ENCODE assay signal across 21 mouse cellular contexts in genomic region chr2:38612596-38612995, GRCm38 (mm10). TPM values are rescaled to one million over a fixed set of nuclear protein-coding genes. Genes with fewer than 3 reads are reported as not detected.
DNase-seq lines count a peak whose midpoint lies in the region; ATAC-seq and TF ChIP-seq lines count a peak whose summit lies in the region.
"Had no signal": no experiment of that assay in that cellular context is flagged by ENCODE, and none has a peak within 500 bp of the region (broad histone marks: within the 10 kb centered on the region; RNA-seq: fewer than 3 reads in every experiment).

No protein-coding gene starts in this region.

- H3K9ac ChIP-seq in liver, postnatal 0 days (replicated peaks): no peak overlapping the region
- no peak overlapping the region for H3K9ac ChIP-seq in liver, embryonic 11.5 days (ENCODE audit: low read depth, low read length)
- H3K9ac ChIP-seq: embryonic facial prominence, embryonic 12.5 days; forebrain, embryonic 12.5 days; forebrain, postnatal 0 days had no signal

- TF ChIP-seq EP300 in liver, postnatal 0 days (IDR thresholded peaks at IDR 0.05; ENCODE audit: low read depth): no peak

- H3K4me2 ChIP-seq in liver, postnatal 0 days (ENCODE audit: low read depth, low read length): no peak overlapping the region
- H3K4me2 ChIP-seq in liver, embryonic 11.5 days: no peak overlapping the region
- H3K4me2 ChIP-seq: embryonic facial prominence, embryonic 12.5 days; forebrain, embryonic 12.5 days had no signal

- 88% methylated on average over 6 of the region's 6 CpGs for WGBS in heart, embryonic 10.5 days
- 71% methylated on average over 6 of the region's 6 CpGs for WGBS in liver, postnatal 0 days (ENCODE audit: insufficient replicate concordance)
- 92% methylated on average over 6 of the region's 6 CpGs for WGBS in liver, embryonic 11.5 days

- no peak for TF ChIP-seq CTCF in gastrocnemius, adult 2 months (IDR thresholded peaks at IDR 0.05)
- no peak for TF ChIP-seq CTCF in liver, postnatal 0 days (IDR thresholded peaks at IDR 0.05; ENCODE audit: low read depth)
- TF ChIP-seq CTCF in left cerebral cortex, adult 2 months (IDR thresholded peaks at IDR 0.05): no peak

- peak overlapping the region; percentile 85 for H3K27ac ChIP-seq in gastrocnemius, adult 2 months
- no peak overlapping the region for H3K27ac ChIP-seq in heart, embryonic 10.5 days
- H3K27ac ChIP-seq in liver, postnatal 0 days (ENCODE audit: low read depth): peak overlapping the region; percentile 50
- H3K27ac ChIP-seq in liver, embryonic 11.5 days (ENCODE audit: low read depth, low read length): no peak overlapping the region
- H3K27ac ChIP-seq in left cerebral cortex, adult 2 months: no peak overlapping the region
- H3K27ac ChIP-seq: embryonic facial prominence, embryonic 10.5 days; embryonic facial prominence, embryonic 12.5 days; forebrain, embryonic 12.5 days had no signal

- H3K36me3 ChIP-seq in heart, embryonic 10.5 days: peaks cover 41% of the 10 kb centered on the region
- peaks cover 17% of the 10 kb centered on the region; the same call in 1 of the 2 replicates for H3K36me3 ChIP-seq in liver, postnatal 0 days (replicated peaks; ENCODE audit: insufficient read depth, low read length)
- peaks cover 9% of the 10 kb centered on the region for H3K36me3 ChIP-seq in liver, embryonic 11.5 days (ENCODE audit: control insufficient read depth, insufficient read depth, low read length)

- ATAC-seq in liver, postnatal 0 days: peak; percentile 24; the same call in 1 of the 2 replicates
- no peak for ATAC-seq in liver, embryonic 11.5 days (replicated peaks; ENCODE audit: low FRiP score)
- ATAC-seq: activated CD4-positive, CD25-positive, alpha-beta regulatory T cell, adult 4 months; forebrain, embryonic 14.5 days; forebrain, postnatal 0 days had no signal

- no peak for DNase-seq in gastrocnemius, adult 2 months
- DNase-seq in gastrocnemius, adult 8-10 months (ENCODE audit: low spot score in 2 of 2): no peak
- peak; percentile 39 for DNase-seq in heart, embryonic 10.5 days (ENCODE audit: low spot score)
- no peak for DNase-seq in heart, adult 8-10 months (ENCODE audit: low spot score)
- DNase-seq in liver, postnatal 0 days: no peak
- no peak for DNase-seq in liver, embryonic 11.5 days (ENCODE audit: low spot score)
- no peak for DNase-seq in left cerebral cortex, adult 2 months (ENCODE audit: extremely low spot score in 1 of 2, low spot score in 2 of 2)
- DNase-seq: adrenal gland, adult 8-10 months; adrenal gland, postnatal 14 days; adrenal gland, postnatal 36 days; cerebellum, adult 11-12 months; cerebellum, adult 2 months; cerebellum, adult 9-10 months; cerebellum, postnatal 10 days; cerebellum, postnatal 25 days; forebrain, postnatal 0 days had no signal

- H3K27me3 ChIP-seq in heart, embryonic 10.5 days (ENCODE audit: insufficient read depth, poor library complexity, severe bottlenecking): no peaks in the 10 kb centered on the region
- no peaks in the 10 kb centered on the region for H3K27me3 ChIP-seq in liver, postnatal 0 days (ENCODE audit: insufficient read depth, low read length)
- no peaks in the 10 kb centered on the region for H3K27me3 ChIP-seq in liver, embryonic 11.5 days (replicated peaks; ENCODE audit: control insufficient read depth, insufficient read depth, low read length)
- H3K27me3 ChIP-seq: embryonic facial prominence, embryonic 12.5 days; forebrain, embryonic 12.5 days had no signal

- no peaks in the 10 kb centered on the region for H3K9me3 ChIP-seq in heart, embryonic 10.5 days
- no peaks in the 10 kb centered on the region for H3K9me3 ChIP-seq in liver, postnatal 0 days (ENCODE audit: low read length)
- no peaks in the 10 kb centered on the region for H3K9me3 ChIP-seq in liver, embryonic 11.5 days (ENCODE audit: control insufficient read depth, low read length)
- H3K9me3 ChIP-seq: embryonic facial prominence, embryonic 10.5 days; embryonic facial prominence, embryonic 12.5 days; forebrain, embryonic 12.5 days had no signal

- H3K4me1 ChIP-seq in heart, embryonic 10.5 days: peaks cover 33% of the 10 kb centered on the region
- H3K4me1 ChIP-seq in liver, postnatal 0 days (ENCODE audit: insufficient read depth): peaks cover 12% of the 10 kb centered on the region; the same call in 1 of the 2 replicates
- no peaks in the 10 kb centered on the region; the same call in 1 of the 2 replicates for H3K4me1 ChIP-seq in liver, embryonic 11.5 days (replicated peaks; ENCODE audit: control insufficient read depth, insufficient read depth, low read length)

- peak overlapping the region; percentile 25 for H3K4me3 ChIP-seq in gastrocnemius, adult 2 months
- no peak overlapping the region for H3K4me3 ChIP-seq in heart, embryonic 10.5 days
- H3K4me3 ChIP-seq in liver, postnatal 0 days (ENCODE audit: low read depth, low read length): no peak overlapping the region
- no peak overlapping the region for H3K4me3 ChIP-seq in liver, embryonic 11.5 days (ENCODE audit: low read depth, low read length)
- no peak overlapping the region for H3K4me3 ChIP-seq in left cerebral cortex, adult 2 months
- H3K4me3 ChIP-seq: embryonic facial prominence, embryonic 10.5 days; embryonic facial prominence, embryonic 12.5 days; forebrain, embryonic 12.5 days had no signal

- intact Hi-C loops in gastrocnemius, adult 2 months (cut with DNase I): no loop called here
- intact Hi-C loops in left cerebral cortex, adult 2 months (cut with DNase I): loop anchor here (10.0 kb wide), 1 partner anchor 1168 kb away; the partner anchor contains the start of genes Rabgap1, Zbtb26 and Zbtb6

RNA-seq across cellular contexts. Expression of gene Psmb7, which starts 31.3 kb away (rescaled TPM):
- 100 to 1,000 TPM; 295 to 298 TPM for total RNA-seq in gastrocnemius, adult 2 months (2021)
- 100 to 1,000 TPM; 311 to 333 (median 328) TPM for total RNA-seq in gastrocnemius, adult 8-10 months (2022)
- polyA plus RNA-seq in heart, embryonic 10.5 days (2016; fragmentation: Nextera tagmentation; extraction: Ambion mirVana): 262 and 309 TPM in 2 replicates
- 100 to 1,000 TPM; 221 to 264 (median 236) TPM for total RNA-seq in heart, adult 8-10 months (2022)
- 112 and 120 TPM in 2 replicates for polyA plus RNA-seq in liver, postnatal 0 days (2015; fragmentation: Nextera tagmentation; extraction: Ambion mirVana)
- 271 and 282 TPM in 2 replicates for polyA plus RNA-seq in liver, embryonic 11.5 days (2014; fragmentation: Nextera tagmentation; extraction: Ambion mirVana)
- 100 to 1,000 TPM; 168 to 203 TPM for total RNA-seq in left cerebral cortex, adult 2 months (2021)

Comparison
In these comparisons a context has a peak if more than half of its experiments do, and no peak if none do; other contexts are left out.
1. H3K27ac ChIP-seq: peak in gastrocnemius, adult 2 months (single experiment) and liver, postnatal 0 days (single experiment); none in heart, embryonic 10.5 days (single experiment), liver, embryonic 11.5 days (single experiment) and left cerebral cortex, adult 2 months (single experiment).